ENCODE assay signal across 13 mouse cellular contexts in the genomic region with DNA sequence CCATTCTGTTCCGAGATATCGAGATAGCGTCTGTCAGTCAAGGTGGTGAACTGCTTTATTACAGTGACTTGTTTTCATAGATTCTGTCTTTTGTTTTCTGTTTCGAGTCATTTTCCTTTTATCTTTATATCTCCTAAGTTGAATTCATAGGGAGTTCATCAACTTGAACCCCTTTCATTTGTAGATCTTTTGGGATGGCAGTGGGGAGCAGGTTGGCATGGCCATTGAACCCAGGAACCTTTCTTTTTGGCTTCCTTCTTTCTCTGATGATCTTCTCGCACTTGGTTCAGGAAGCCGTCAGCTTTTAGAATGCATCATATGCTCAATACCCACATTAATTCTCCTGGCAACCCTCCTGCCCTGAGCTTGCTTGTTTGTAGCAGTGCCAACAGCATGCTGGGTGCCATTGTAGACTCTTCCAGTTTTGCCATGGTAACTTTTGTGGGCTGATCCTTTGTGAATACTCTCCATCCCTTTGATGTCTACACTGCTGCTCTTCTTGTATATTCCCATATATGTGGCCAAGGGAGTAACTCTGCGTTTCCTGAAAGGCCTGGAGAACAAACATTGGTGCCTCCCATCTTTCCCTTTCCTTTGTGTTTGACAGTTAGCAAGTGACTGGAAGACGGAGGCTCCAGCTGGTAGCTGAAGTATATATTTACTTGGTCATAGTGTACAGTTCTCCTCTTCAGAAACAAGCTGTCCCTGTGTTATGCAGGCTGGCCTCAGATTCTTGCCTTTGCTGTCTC. TPM values are rescaled to one million over a fixed set of nuclear protein-coding genes. Genes with fewer than 3 reads are reported as not detected.
DNase-seq lines count a peak whose midpoint lies in the region; ATAC-seq and TF ChIP-seq lines count a peak whose summit lies in the region.
"Had no signal": no experiment of that assay in that cellular context is flagged by ENCODE, and none has a peak within 500 bp of the region (broad histone marks: within the 10 kb centered on the region; RNA-seq: fewer than 3 reads in every experiment).

No protein-coding gene starts in this region.

- TF ChIP-seq POLR2A in cortical plate, adult 2 months (IDR thresholded peaks at IDR 0.05; ENCODE audit: extremely low read depth, insufficient read depth, low read length) = no peak

- 15% methylated on average over 8 of the region's 8 CpGs for WGBS in hindbrain, postnatal 0 days
- WGBS in midbrain, embryonic 16.5 days = 29% methylated on average over 8 of the region's 8 CpGs

- peak overlapping the region; percentile 74 for H3K27ac ChIP-seq in cortical plate, adult 2 months (ENCODE audit: insufficient read depth, low read length)
- H3K27ac ChIP-seq in hindbrain, postnatal 0 days = peak overlapping the region; percentile 82
- peak overlapping the region; percentile 78 for H3K27ac ChIP-seq in midbrain, embryonic 16.5 days (ENCODE audit: low read length)
- H3K27ac ChIP-seq: limb, embryonic 13.5 days; stomach, postnatal 0 days had no signal

- no peak overlapping the region for H3K9ac ChIP-seq in hindbrain, postnatal 0 days (replicated peaks; ENCODE audit: low read length)
- H3K9ac ChIP-seq in midbrain, embryonic 16.5 days (ENCODE audit: low read depth, low read length) = no peak overlapping the region
- H3K9ac ChIP-seq: limb, embryonic 13.5 days had no signal

- TF ChIP-seq CTCF in cortical plate, adult 2 months (IDR thresholded peaks at IDR 0.05; ENCODE audit: extremely low read depth, insufficient read depth, low read length) = no peak
- no peak for TF ChIP-seq CTCF in hindbrain, postnatal 0 days (IDR thresholded peaks at IDR 0.05; ENCODE audit: low read depth)

- peak; percentile 61 to 75 for DNase-seq in left cerebral cortex, postnatal 10 days (ENCODE audit: extremely low spot score in 1 of 2, low spot score in 2 of 2)
- DNase-seq in left cerebral cortex, adult 11 months (ENCODE audit: low spot score) = no peak
- peak; percentile 89 for DNase-seq in hindbrain, postnatal 0 days (ENCODE audit: low spot score)
- no peak for DNase-seq in spleen, postnatal 14 days (ENCODE audit: low spot score in 2 of 2)
- no peak for DNase-seq in urinary bladder, postnatal 36 days (ENCODE audit: low spot score in 2 of 2)
- no peak for DNase-seq in adrenal gland, postnatal 14 days
- DNase-seq: heart, adult 11 months; lung, postnatal 4 days had no signal

- H3K4me2 ChIP-seq in hindbrain, postnatal 0 days (ENCODE audit: low read depth, low read length) = no peak overlapping the region
- H3K4me2 ChIP-seq in midbrain, embryonic 16.5 days (ENCODE audit: low read length) = no peak overlapping the region; the same call in 1 of the 2 replicates
- H3K4me2 ChIP-seq: limb, embryonic 13.5 days had no signal

- H3K4me1 ChIP-seq in cortical plate, adult 2 months (ENCODE audit: control insufficient read depth, insufficient read depth, low read length) = peaks cover 9% of the 10 kb centered on the region
- H3K4me1 ChIP-seq in hindbrain, postnatal 0 days (ENCODE audit: insufficient read depth, low read length) = peaks cover 9% of the 10 kb centered on the region; the same call in 1 of the 2 replicates
- peaks cover 11% of the 10 kb centered on the region for H3K4me1 ChIP-seq in midbrain, embryonic 16.5 days (ENCODE audit: control insufficient read depth, insufficient read depth, low read length)
- H3K4me1 ChIP-seq: limb, embryonic 13.5 days had no signal

- peak; percentile 91 for ATAC-seq in hindbrain, postnatal 0 days
- peak; percentile 80; the same call in 1 of the 2 replicates for ATAC-seq in midbrain, embryonic 16.5 days
- ATAC-seq: intestine, postnatal 0 days had no signal

- H3K27me3 ChIP-seq in hindbrain, postnatal 0 days (ENCODE audit: insufficient read depth, low read length) = no peaks in the 10 kb centered on the region
- no peaks in the 10 kb centered on the region for H3K27me3 ChIP-seq in midbrain, embryonic 16.5 days (ENCODE audit: control insufficient read depth, insufficient read depth, low read depth, low read length)
- H3K27me3 ChIP-seq: limb, embryonic 13.5 days had no signal

- no peak overlapping the region for H3K4me3 ChIP-seq in cortical plate, adult 2 months (ENCODE audit: insufficient read depth, low read length)
- no peak overlapping the region for H3K4me3 ChIP-seq in hindbrain, postnatal 0 days (ENCODE audit: low read length)
- H3K4me3 ChIP-seq in midbrain, embryonic 16.5 days (ENCODE audit: low read depth, low read length) = no peak overlapping the region
- H3K4me3 ChIP-seq: limb, embryonic 13.5 days had no signal

- peaks cover 29% of the 10 kb centered on the region for H3K36me3 ChIP-seq in hindbrain, postnatal 0 days (ENCODE audit: insufficient read depth, low read length)
- H3K36me3 ChIP-seq in midbrain, embryonic 16.5 days (ENCODE audit: control insufficient read depth, insufficient read depth, low read length) = no peaks in the 10 kb centered on the region; the same call in 1 of the 2 replicates

- no peaks in the 10 kb centered on the region for H3K9me3 ChIP-seq in hindbrain, postnatal 0 days (ENCODE audit: low read length)
- no peaks in the 10 kb centered on the region for H3K9me3 ChIP-seq in midbrain, embryonic 16.5 days (replicated peaks; ENCODE audit: control insufficient read depth, low read length, poor library complexity, severe bottlenecking)
- H3K9me3 ChIP-seq: limb, embryonic 13.5 days had no signal

- intact Hi-C loops in left cerebral cortex, postnatal 10 days (cut with DNase I) = no loop called here

RNA-seq across cellular contexts. Expression of gene Akt2, which starts 22.6 kb away (rescaled TPM):
- 100 to 1,000 TPM in 1 of 2 experiments, 10 to 100 TPM in 1; 92.2 to 103 TPM for total RNA-seq in left cerebral cortex, postnatal 10 days (2021)
- 144 and 161 TPM in 2 replicates for polyA plus RNA-seq in cortical plate, adult 2 months (2012; rRNA removed)
- 60.6 and 83.1 TPM in 2 replicates for total RNA-seq in hindbrain, postnatal 0 days (2014; rRNA removed)
- 62.3 and 64.0 TPM in 2 replicates for polyA plus RNA-seq in hindbrain, postnatal 0 days (2015; fragmentation: Nextera tagmentation; extraction: Ambion mirVana)
- polyA plus RNA-seq in midbrain, embryonic 16.5 days (2015; fragmentation: Nextera tagmentation; extraction: Ambion mirVana) = 49.9 and 57.0 TPM in 2 replicates
- total RNA-seq in adrenal gland, postnatal 14 days (2021) = 197 and 255 TPM in 2 replicates

RNA-seq across cellular contexts. Expression of gene Ttc9b, which starts 39.8 kb away (rescaled TPM):
- 100 to 1,000 TPM; 139 to 145 TPM for total RNA-seq in left cerebral cortex, postnatal 10 days (2021)
- polyA plus RNA-seq in cortical plate, adult 2 months (2012; rRNA removed) = 188 and 192 TPM in 2 replicates
- 104 and 132 TPM in 2 replicates for total RNA-seq in hindbrain, postnatal 0 days (2014; rRNA removed)
- polyA plus RNA-seq in hindbrain, postnatal 0 days (2015; fragmentation: Nextera tagmentation; extraction: Ambion mirVana) = 124 and 127 TPM in 2 replicates
- 75.0 and 84.4 TPM in 2 replicates for polyA plus RNA-seq in midbrain, embryonic 16.5 days (2015; fragmentation: Nextera tagmentation; extraction: Ambion mirVana)
- total RNA-seq in adrenal gland, postnatal 14 days (2021) = 0.26 and 0.83 TPM in 2 replicates

Comparison
In these comparisons a context has a peak if more than half of its experiments do, and no peak if none do; other contexts are left out.
1. DNase-seq: peak in left cerebral cortex, postnatal 10 days (2 of 2) and hindbrain, postnatal 0 days (single experiment); none in left cerebral cortex, adult 11 months (single experiment), spleen, postnatal 14 days (0 of 2), urinary bladder, postnatal 36 days (0 of 2) and adrenal gland, postnatal 14 days (single experiment).
2. RNA of gene Ttc9b, which starts 39.8 kb away (total RNA-seq): 139 to 145 TPM in left cerebral cortex, postnatal 10 days and 104 to 132 TPM in hindbrain, postnatal 0 days; 0.26 to 0.83 TPM in adrenal gland, postnatal 14 days; every median in the first group is over 10 times any median in the second.
3. Peak in every context shown above with its lines, with median percentiles within 50 percentile points of each other: H3K27ac ChIP-seq.